Mouse (Mus musculus): ENCODE results near the gene Eif5. TPM values are rescaled to one million over a fixed set of nuclear protein-coding genes. Genes with fewer than 3 reads are reported as not detected.
"Not testable (repeated sequence)": the region's sequence is repeated elsewhere in the genome, so short reads cannot be mapped to it uniquely, and the experiment has no call there.

Gene Eif5
- polyA plus RNA-seq, 1 experiment from 2014 or later: 481 TPM

DNA sequence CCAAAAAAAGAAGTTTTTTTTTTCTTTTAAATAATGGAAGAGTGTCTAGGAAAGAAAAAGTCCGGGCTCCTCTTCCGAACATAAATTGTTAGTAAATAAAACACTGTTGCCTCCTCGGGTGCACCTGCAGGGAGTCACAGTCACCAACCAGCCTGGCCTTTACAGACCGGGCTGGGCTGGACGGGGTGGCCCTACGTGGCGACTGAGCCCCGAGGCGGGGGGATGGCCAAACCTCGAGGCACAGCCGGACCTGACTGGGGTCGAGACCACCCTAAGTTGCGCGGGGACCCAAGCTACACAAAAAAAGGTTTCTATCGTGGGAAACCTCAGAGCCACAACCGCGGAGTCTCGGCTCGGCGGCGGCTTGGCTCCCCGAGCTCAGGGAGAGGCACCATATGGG is 475 bp upstream of the Eif5 start:
- peak; percentile 47 for ATAC-seq (ENCODE audit: low FRiP score, low TSS enrichment)
- H3K27me3 ChIP-seq (ENCODE audit: insufficient read depth, low read length): no peaks in the 10 kb centered on the region

GRCm38 (mm10) chr12:111538292-111539040 is 650 bp downstream of the Eif5 start:
- Histone ChIP-seq H3K27ac (ENCODE audit: low read length) (peak overlapping the region; percentile 96), H3K9ac (replicated peaks; ENCODE audit: low read length) (peak overlapping the region; percentile 93), H3K4me3 (ENCODE audit: low read length) (peak overlapping the region; percentile 99), H3K9me3 (ENCODE audit: low read length) (no peaks in the 10 kb centered on the region), H3K4me1 (ENCODE audit: insufficient read depth, low read length) (peaks cover 31% of the 10 kb centered on the region), H3K27me3 (ENCODE audit: insufficient read depth, low read length) (no peaks in the 10 kb centered on the region), H3K36me3 (ENCODE audit: insufficient read depth, low read length) (peaks cover 27% of the 10 kb centered on the region), H3K4me2 (replicated peaks; ENCODE audit: low read depth, low read length) (peak overlapping the region; percentile 77)
- WGBS: under 1% methylated on average over 96 of the region's 111 CpGs
- peak; percentile 69 for ATAC-seq (ENCODE audit: low FRiP score, low TSS enrichment)

More for the DNA sequence above, 475 bp upstream of the Eif5 start:
- H3K36me3 ChIP-seq (ENCODE audit: insufficient read depth, low read length): peaks cover 21% of the 10 kb centered on the region
- H3K9ac ChIP-seq (replicated peaks; ENCODE audit: low read length): peak overlapping the region; percentile 98
- peak overlapping the region; percentile 90 for H3K27ac ChIP-seq (ENCODE audit: low read length)
- H3K4me2 ChIP-seq (replicated peaks; ENCODE audit: low read depth, low read length): peak overlapping the region; percentile 72
- under 1% methylated on average over 22 of the region's 22 CpGs for WGBS
- peaks cover 35% of the 10 kb centered on the region for H3K4me1 ChIP-seq (ENCODE audit: insufficient read depth, low read length)
- peak overlapping the region; percentile 99 for H3K4me3 ChIP-seq (ENCODE audit: low read length)
- H3K9me3 ChIP-seq (ENCODE audit: low read length): no peaks in the 10 kb centered on the region

GRCm38 (mm10) chr12:111539041-111539345 is 1.2 kb downstream of the Eif5 start:
- H3K4me1 ChIP-seq (ENCODE audit: insufficient read depth, low read length): peaks cover 31% of the 10 kb centered on the region
- H3K9me3 ChIP-seq (ENCODE audit: low read length): no peaks in the 10 kb centered on the region
- H3K4me2 ChIP-seq (replicated peaks; ENCODE audit: low read depth, low read length): peak overlapping the region; percentile 77
- peak overlapping the region; percentile 99 for H3K4me3 ChIP-seq (ENCODE audit: low read length)
- WGBS: under 1% methylated on average over 18 of the region's 18 CpGs
- no peaks in the 10 kb centered on the region for H3K27me3 ChIP-seq (ENCODE audit: insufficient read depth, low read length)
- no peak for ATAC-seq (ENCODE audit: low FRiP score, low TSS enrichment)
- peaks cover 33% of the 10 kb centered on the region for H3K36me3 ChIP-seq (ENCODE audit: insufficient read depth, low read length)
- H3K9ac ChIP-seq (replicated peaks; ENCODE audit: low read length): peak overlapping the region; percentile 93
- H3K27ac ChIP-seq (ENCODE audit: low read length): peak overlapping the region; percentile 96

DNA sequence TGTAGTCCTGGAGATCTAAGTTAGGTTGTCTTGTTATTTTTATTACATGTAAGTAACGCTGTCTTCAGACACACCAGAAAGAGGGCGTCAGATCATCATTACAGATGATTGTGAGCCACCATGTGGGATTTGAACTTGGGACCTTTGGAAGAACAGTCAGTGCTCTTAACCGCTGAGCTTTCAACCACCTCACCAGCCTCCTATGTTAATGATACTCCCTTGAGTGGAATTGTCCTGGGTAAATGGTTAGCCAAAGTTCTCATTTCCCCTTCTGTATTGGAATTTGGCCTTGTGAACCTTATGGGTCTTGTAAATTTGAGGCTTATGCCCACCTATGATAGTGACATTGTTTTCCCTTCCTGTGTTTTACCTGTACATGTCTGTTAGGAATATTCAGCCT is 9.3 kb downstream of the Eif5 start:
- Histone ChIP-seq H3K27me3 (ENCODE audit: insufficient read depth, low read length) (no peaks in the 10 kb centered on the region), H3K36me3 (ENCODE audit: insufficient read depth, low read length) (peaks cover 38% of the 10 kb centered on the region), H3K4me1 (ENCODE audit: insufficient read depth, low read length) (no peaks in the 10 kb centered on the region), H3K9me3 (ENCODE audit: low read length) (no peaks in the 10 kb centered on the region), H3K27ac (ENCODE audit: low read length) (0 out of 2 replicates have a peak overlapping the region, but pooled peaks have one; percentile 15), H3K4me2 (replicated peaks; ENCODE audit: low read depth, low read length) (no peak overlapping the region), H3K9ac (replicated peaks; ENCODE audit: low read length) (no peak overlapping the region), H3K4me3 (ENCODE audit: low read length) (no peak overlapping the region)
- 0 out of 2 replicates have a peak, but pooled peaks have one; percentile 20 for ATAC-seq (ENCODE audit: low FRiP score, low TSS enrichment)
- 86% methylated on average over 3 of the region's 3 CpGs for WGBS

DNA sequence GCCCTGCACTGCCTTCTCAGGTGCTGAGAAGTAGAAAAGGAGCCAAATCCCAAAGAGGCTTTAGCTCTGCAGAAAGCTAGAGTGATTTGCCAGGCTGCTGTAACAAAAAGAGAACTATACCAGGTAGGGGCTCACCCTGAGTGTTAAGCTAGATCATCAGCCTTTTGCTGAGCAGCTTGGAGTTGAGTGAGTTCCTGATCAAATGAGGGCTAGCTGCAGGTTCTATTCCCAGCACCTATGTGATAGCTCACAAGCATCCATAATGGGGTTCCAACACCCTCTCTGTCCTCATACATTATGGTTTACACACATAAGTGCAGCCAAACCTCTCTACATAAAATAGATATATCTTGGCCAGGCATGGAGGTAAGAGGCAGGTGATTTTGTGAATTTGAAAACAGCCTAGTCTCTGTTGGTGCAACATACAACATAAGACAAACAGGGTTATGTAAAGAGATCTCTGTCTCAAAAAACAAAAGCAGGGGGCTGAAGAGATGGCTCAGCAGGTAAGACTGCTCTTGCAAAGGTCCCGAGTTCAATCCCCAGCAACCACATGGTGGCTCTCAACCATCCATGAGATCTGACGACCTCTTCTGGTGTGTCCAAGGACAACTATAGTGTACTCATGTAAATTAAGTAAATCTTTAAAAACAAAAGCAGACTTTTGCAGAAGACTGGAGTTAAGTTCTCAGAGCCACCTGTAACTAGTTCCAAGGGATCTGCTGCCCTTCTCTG is 10.9 kb downstream of the Eif5 start:
- H3K4me2 ChIP-seq (replicated peaks; ENCODE audit: low read depth, low read length): no peak overlapping the region
- no peaks in the 10 kb centered on the region for H3K4me1 ChIP-seq (ENCODE audit: insufficient read depth, low read length)
- H3K36me3 ChIP-seq (ENCODE audit: insufficient read depth, low read length): peaks cover 27% of the 10 kb centered on the region
- no peaks in the 10 kb centered on the region for H3K27me3 ChIP-seq (ENCODE audit: insufficient read depth, low read length)
- H3K27ac ChIP-seq (ENCODE audit: low read length): no peak overlapping the region
- H3K9me3 ChIP-seq (ENCODE audit: low read length): no peaks in the 10 kb centered on the region
- no peak for ATAC-seq (ENCODE audit: low FRiP score, low TSS enrichment)
- H3K4me3 ChIP-seq (ENCODE audit: low read length): no peak overlapping the region
- H3K9ac ChIP-seq (replicated peaks; ENCODE audit: low read length): no peak overlapping the region
- WGBS: 59% methylated on average over 2 of the region's 2 CpGs

- 34% methylated on average over 1 of the region's 1 CpGs for WGBS
- no peak overlapping the region for H3K4me3 ChIP-seq (ENCODE audit: low read length)
- no peak overlapping the region for H3K27ac ChIP-seq (ENCODE audit: low read length)
- H3K36me3 ChIP-seq (ENCODE audit: insufficient read depth, low read length): peaks cover 17% of the 10 kb centered on the region
- no peaks in the 10 kb centered on the region for H3K9me3 ChIP-seq (ENCODE audit: low read length)
- H3K4me2 ChIP-seq (replicated peaks; ENCODE audit: low read depth, low read length): no peak overlapping the region
- ATAC-seq (ENCODE audit: low FRiP score, low TSS enrichment): no peak
- H3K4me1 ChIP-seq (ENCODE audit: insufficient read depth, low read length): no peaks in the 10 kb centered on the region
- no peaks in the 10 kb centered on the region for H3K27me3 ChIP-seq (ENCODE audit: insufficient read depth, low read length)
- H3K9ac ChIP-seq (replicated peaks; ENCODE audit: low read length): no peak overlapping the region
Measured at GRCm38 (mm10) chr12:111550679-111551078, 12.9 kb downstream of the Eif5 start.

GRCm38 (mm10) chr12:111552342-111552741 is 14.5 kb downstream of the Eif5 start:
- peak; percentile 5; the same call in 1 of the 2 replicates for ATAC-seq (ENCODE audit: low FRiP score, low TSS enrichment)
- 63% methylated on average over 8 of the region's 8 CpGs for WGBS
- H3K4me2 ChIP-seq (replicated peaks; ENCODE audit: low read depth, low read length): no peak overlapping the region
- H3K27me3 ChIP-seq (ENCODE audit: insufficient read depth, low read length): no peaks in the 10 kb centered on the region
- peaks cover 8% of the 10 kb centered on the region for H3K36me3 ChIP-seq (ENCODE audit: insufficient read depth, low read length)
- H3K9ac ChIP-seq (replicated peaks; ENCODE audit: low read length): no peak overlapping the region
- H3K27ac ChIP-seq (ENCODE audit: low read length): no peak overlapping the region
- no peaks in the 10 kb centered on the region for H3K4me1 ChIP-seq (ENCODE audit: insufficient read depth, low read length)
- no peaks in the 10 kb centered on the region for H3K9me3 ChIP-seq (ENCODE audit: low read length)
- no peak overlapping the region for H3K4me3 ChIP-seq (ENCODE audit: low read length)

DNA sequence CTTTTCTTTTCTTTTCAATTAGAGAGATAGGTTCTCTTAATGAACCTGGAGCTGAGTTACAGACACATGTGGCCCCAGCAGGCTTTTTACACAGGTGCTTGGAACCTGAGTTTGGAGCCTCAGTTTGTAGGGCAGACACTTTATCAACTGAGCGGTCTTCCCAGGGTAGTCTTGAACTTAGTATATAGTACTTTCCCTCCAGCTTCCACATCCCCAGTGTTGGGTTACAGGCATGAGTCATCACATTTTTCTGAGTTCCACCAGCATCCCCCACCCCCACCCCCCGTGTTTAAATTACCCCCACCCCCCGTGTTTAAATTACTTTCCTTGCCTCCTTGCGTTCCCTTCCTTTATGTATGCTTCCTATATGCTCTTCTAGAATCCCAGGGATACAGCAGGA is 17.5 kb downstream of the Eif5 start:
- WGBS: 61% methylated on average over 4 of the region's 4 CpGs
- Histone ChIP-seq H3K9ac (replicated peaks; ENCODE audit: low read length) (no peak overlapping the region), H3K36me3 (ENCODE audit: insufficient read depth, low read length) (no peaks in the 10 kb centered on the region), H3K27ac (ENCODE audit: low read length) (no peak overlapping the region), H3K9me3 (ENCODE audit: low read length) (no peaks in the 10 kb centered on the region), H3K27me3 (ENCODE audit: insufficient read depth, low read length) (no peaks in the 10 kb centered on the region), H3K4me3 (ENCODE audit: low read length) (no peak overlapping the region), H3K4me1 (ENCODE audit: insufficient read depth, low read length) (no peaks in the 10 kb centered on the region), H3K4me2 (replicated peaks; ENCODE audit: low read depth, low read length) (no peak overlapping the region)
- no peak for ATAC-seq (ENCODE audit: low FRiP score, low TSS enrichment)

- not testable (repeated sequence) for H3K36me3 ChIP-seq (ENCODE audit: insufficient read depth, low read length); H3K4me3 ChIP-seq (ENCODE audit: low read length); H3K9ac ChIP-seq (replicated peaks; ENCODE audit: low read length); H3K27me3 ChIP-seq (ENCODE audit: insufficient read depth, low read length); H3K27ac ChIP-seq (ENCODE audit: low read length); H3K9me3 ChIP-seq (ENCODE audit: low read length); ATAC-seq (ENCODE audit: low FRiP score, low TSS enrichment); H3K4me1 ChIP-seq (ENCODE audit: insufficient read depth, low read length); H3K4me2 ChIP-seq (replicated peaks; ENCODE audit: low read depth, low read length)
- WGBS: 87% methylated on average over 5 of the region's 5 CpGs
Measured at GRCm38 (mm10) chr12:111555893-111556292, 18.1 kb downstream of the Eif5 start.

DNA sequence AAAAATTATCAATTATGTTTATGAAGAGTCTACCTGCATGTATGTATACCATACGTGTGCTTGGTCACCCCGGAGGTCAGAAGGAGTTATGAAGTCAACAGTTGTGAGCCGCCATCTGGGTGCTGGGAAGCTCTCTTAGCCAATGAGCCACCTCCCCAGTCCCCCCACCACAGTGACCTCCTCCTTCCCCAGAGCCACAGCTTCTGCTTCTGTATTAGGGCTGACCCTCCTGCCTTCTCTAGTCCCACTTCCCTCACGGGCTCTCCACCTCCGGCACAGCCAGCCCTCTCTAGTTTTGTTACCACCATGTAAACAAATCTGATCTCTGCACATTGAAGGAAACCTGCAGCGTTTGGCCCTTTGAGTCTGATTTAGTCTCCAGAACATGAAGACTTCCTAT is 19.7 kb downstream of the Eif5 start:
- no peak overlapping the region for H3K4me3 ChIP-seq (ENCODE audit: low read length)
- no peaks in the 10 kb centered on the region for H3K27me3 ChIP-seq (ENCODE audit: insufficient read depth, low read length)
- no peaks in the 10 kb centered on the region for H3K9me3 ChIP-seq (ENCODE audit: low read length)
- H3K36me3 ChIP-seq (ENCODE audit: insufficient read depth, low read length): no peaks in the 10 kb centered on the region
- 60% methylated on average over 6 of the region's 6 CpGs for WGBS
- peaks cover 3% of the 10 kb centered on the region; the same call in 1 of the 2 replicates for H3K4me1 ChIP-seq (ENCODE audit: insufficient read depth, low read length)
- H3K27ac ChIP-seq (ENCODE audit: low read length): no peak overlapping the region
- no peak for ATAC-seq (ENCODE audit: low FRiP score, low TSS enrichment)
- H3K4me2 ChIP-seq (replicated peaks; ENCODE audit: low read depth, low read length): no peak overlapping the region
- no peak overlapping the region for H3K9ac ChIP-seq (replicated peaks; ENCODE audit: low read length)

All from kidney, embryonic 16.5 days (tissue).